8 mouse cellular contexts compared by ENCODE assay signal in the genomic region with DNA sequence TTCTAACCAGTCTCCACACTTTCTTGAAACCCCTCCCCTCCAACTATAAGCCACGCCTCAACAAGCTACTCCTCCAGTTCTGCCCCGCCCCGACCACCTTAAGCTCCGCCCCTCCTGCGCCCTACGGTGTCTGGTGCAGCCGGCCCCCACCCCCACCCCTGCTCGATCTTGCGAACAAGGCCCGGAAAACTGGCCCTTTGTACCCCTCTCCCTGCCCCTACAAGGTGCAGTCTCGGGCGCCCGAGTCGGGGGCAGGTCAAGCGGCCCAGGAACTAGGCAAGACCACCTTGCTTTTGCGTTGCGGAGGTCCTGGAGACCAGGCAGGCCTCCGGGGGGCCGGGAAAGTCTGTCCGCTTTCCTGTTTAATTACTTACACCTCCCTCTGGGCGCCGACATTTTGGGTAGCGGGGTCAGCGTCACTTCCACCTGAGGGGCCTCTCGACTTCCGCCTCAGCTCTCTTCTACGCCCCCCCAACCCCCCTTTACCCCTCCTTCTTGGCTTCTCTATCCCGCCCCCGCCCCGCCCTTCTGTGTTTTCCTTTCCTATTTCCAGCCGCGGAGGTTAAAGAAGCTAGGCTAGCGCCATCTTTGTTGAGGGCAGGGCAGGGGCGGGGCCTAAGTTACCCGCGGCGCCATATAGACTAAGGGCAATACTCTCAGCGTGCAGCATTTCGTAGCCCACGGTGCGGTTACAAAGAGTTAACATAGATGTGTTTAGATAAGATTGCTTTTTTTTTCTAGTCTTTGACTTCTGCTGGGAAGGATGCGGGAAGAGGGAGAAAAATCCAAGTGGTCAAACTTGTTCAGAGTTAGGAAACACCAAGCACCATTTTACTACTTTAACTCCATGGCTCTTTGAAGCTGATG. TPM values are rescaled to one million over a fixed set of nuclear protein-coding genes. Genes with fewer than 3 reads are reported as not detected.
A peak's percentile ranks its signal among the peaks of the same experiment; 100 is the strongest.
DNase-seq lines count a peak whose midpoint lies in the region; ATAC-seq and TF ChIP-seq lines count a peak whose summit lies in the region.

A gene (plus strand): TSS at position 165 of the 867 bp plus-strand sequence.
A gene (minus strand): TSS at position 447 of the 867 bp plus-strand sequence.

- no peaks in the 10 kb centered on the region for H3K9me3 ChIP-seq in hindbrain, embryonic 14.5 days (ENCODE audit: control insufficient read depth, low read length)

- peak within 1 kb of the TSS; percentile 81 for H3K9ac ChIP-seq in hindbrain, embryonic 14.5 days

- peak within 1 kb of the TSS; percentile 68 for H3K4me2 ChIP-seq in hindbrain, embryonic 14.5 days (replicated peaks)

- ATAC-seq in Patski, result peak; percentile 61
- peak; percentile 83 for ATAC-seq in hindbrain, embryonic 14.5 days (ENCODE audit: low FRiP score)

- in situ Hi-C loops in Patski (cut with MboI; ENCODE audit: low pct_unique_long_range_greater_than_20kb), result loop anchor here (5.0 kb wide), 1 partner anchor 48 kb away; a partner anchor contains a TSS

- H3K4me3 ChIP-seq in hindbrain, embryonic 14.5 days (replicated peaks; ENCODE audit: low read length), result peak within 1 kb of the TSS; percentile 72

- H3K27ac ChIP-seq in hindbrain, embryonic 14.5 days, result peak within 1 kb of the TSS; percentile 98

- peak; percentile 60 for DNase-seq in Patski (ENCODE audit: low read depth, low spot score)
- peak; percentile 97 for DNase-seq in cerebellum, postnatal 25 days
- peak; percentile 91 to 97 for DNase-seq in frontal cortex, postnatal 25 days (ENCODE audit: low spot score in 2 of 2)
- DNase-seq in hindbrain, embryonic 14.5 days (ENCODE audit: low spot score), result peak; percentile 98
- peak; percentile 95 for DNase-seq in layer of hippocampus, postnatal 36 days
- peak; percentile 99 for DNase-seq in lung, postnatal 36 days
- DNase-seq in retina, postnatal 1 day, result peak; percentile 99
- DNase-seq in urinary bladder, adult 18-20 months (ENCODE audit: low spot score in 2 of 2), result peak; percentile 94 to 99

- no peak for TF ChIP-seq CTCF in Patski (IDR thresholded peaks at IDR 0.05)

- H3K4me1 ChIP-seq in hindbrain, embryonic 14.5 days (replicated peaks; ENCODE audit: control insufficient read depth, insufficient read depth, low read length), result peaks cover 8% of the 10 kb centered on the region

- CTCF ChIA-PET in Patski (lab: Charles Lee), result interaction anchor here (1.5 to 1.9 kb wide), 4 partner anchors 14 to 71 kb away, joined by 3 to 5 read pairs (median 4); no protein-coding TSS in a partner anchor

- no peaks in the 10 kb centered on the region for H3K27me3 ChIP-seq in Patski
- H3K27me3 ChIP-seq in hindbrain, embryonic 14.5 days (ENCODE audit: control insufficient read depth, insufficient read depth, low read length), result no peaks in the 10 kb centered on the region

- H3K36me3 ChIP-seq in hindbrain, embryonic 14.5 days (replicated peaks; ENCODE audit: control insufficient read depth, insufficient read depth), result peaks cover 34% of the 10 kb centered on the region

- under 1% methylated on average over 42 of the region's 42 CpGs for WGBS in hindbrain, embryonic 14.5 days

- POLR2A ChIA-PET in Patski (lab: Charles Lee), result interaction anchor here (0.5 to 1.6 kb wide), 3 partner anchors 18 to 877 kb away, joined by 3 to 5 read pairs (median 3); a partner anchor contains a TSS

RNA-seq across cellular contexts. Expression of the first gene that starts in this region (rescaled TPM):
- 11.0 TPM for polyA plus RNA-seq in Patski (2021)
- 8.9 and 9.2 TPM in 2 replicates for polyA plus RNA-seq in hindbrain, embryonic 14.5 days (2014; fragmentation: Nextera tagmentation; extraction: Ambion mirVana)
- 1 to 10 TPM; 6.5 to 8.1 TPM for total RNA-seq in layer of hippocampus, postnatal 36 days (2021)

RNA-seq across cellular contexts. Expression of the second gene that starts in this region (rescaled TPM):
- polyA plus RNA-seq in Patski (2021), result 31.6 TPM
- polyA plus RNA-seq in hindbrain, embryonic 14.5 days (2014; fragmentation: Nextera tagmentation; extraction: Ambion mirVana), result 30.0 and 32.6 TPM in 2 replicates
- 10 to 100 TPM; 19.6 to 25.1 TPM for total RNA-seq in layer of hippocampus, postnatal 36 days (2021)

Comparison
In these comparisons a context has a peak if more than half of its experiments do, and no peak if none do; other contexts are left out.
1. Peak in every context shown above with its lines: DNase-seq, ATAC-seq, H3K4me3 ChIP-seq and H3K27ac ChIP-seq.